Mouse (Mus musculus) megakaryocyte, embryonic 14.5 days (primary cell): Measurements from ENCODE around the gene Higd1a.

Experiments used
- FLI1 ChIP-seq: IDR thresholded peaks from 2 replicates; pipeline ENCODE4 v1.6.1; 2012; ENCODE audit warnings: low read length, inconsistent platforms, mixed read lengths
- GATA1 ChIP-seq: IDR thresholded peaks from 3 replicates; pipeline ENCODE4 v1.6.1; 2012; ENCODE audit warnings: mixed read lengths, low read length, inconsistent platforms, borderline replicate concordance

- TF ChIP-seq FLI1 (no peak), GATA1 (no peak)
Observed at GRCm38 (mm10) chr9:121823991-121824390, 34.2 kb downstream of the Higd1a start.
